Mouse (Mus musculus): Measurements from ENCODE around the gene Scarb1.

The Scarb1 gene

DNA sequence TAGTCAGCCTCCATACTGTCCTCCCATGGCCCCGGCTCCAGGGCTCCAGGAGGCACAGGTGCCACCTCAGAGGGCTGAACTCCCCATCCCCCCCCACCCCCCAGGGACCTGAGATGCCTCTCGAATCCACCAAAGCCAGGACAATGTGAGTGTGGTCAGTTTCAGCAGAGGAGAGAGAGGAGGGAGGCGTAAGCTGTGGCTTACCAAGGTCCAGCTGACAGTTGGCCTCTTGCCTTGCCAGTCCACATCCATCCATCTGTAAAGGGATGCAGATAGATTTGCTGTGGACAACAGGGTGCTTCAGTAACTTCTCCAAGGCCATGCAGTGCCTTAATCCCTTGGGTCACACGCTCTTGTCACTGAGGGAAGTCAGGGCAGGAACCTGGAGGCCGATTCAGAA, 110.4 kb downstream of the Scarb1 start:
- no peak for DNase-seq

DNA sequence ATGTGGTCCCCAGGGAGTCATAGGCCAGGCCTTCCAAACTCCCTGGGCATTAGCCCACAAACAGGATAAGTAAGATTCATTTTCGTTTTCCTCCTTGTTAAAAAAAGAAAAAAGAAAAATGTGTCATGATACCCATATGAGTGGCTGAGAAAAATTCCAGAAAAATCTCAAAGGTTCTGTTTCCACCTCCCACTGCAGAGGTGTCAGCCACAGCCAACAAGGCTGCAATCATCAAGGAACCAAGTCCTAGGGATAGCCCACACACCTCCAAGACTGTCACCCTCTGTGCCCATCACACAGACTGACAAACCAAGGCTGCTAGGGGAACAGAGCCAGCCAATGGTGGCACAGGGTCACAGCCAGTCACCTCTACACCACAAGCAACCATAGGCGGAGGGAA, 111.8 kb downstream of the Scarb1 start:
- no peak for DNase-seq

- no peak for DNase-seq
Measured at GRCm38 (mm10) chr5:125227699-125228098, 113.2 kb downstream of the Scarb1 start.

Measured in embryo, embryonic 11 days (tissue).